Mouse (Mus musculus): ENCODE results near the gene Ric1.

Gene Ric1

GRCm38 (mm10) chr19:29604653-29605052, 82.6 kb downstream of the Ric1 start:
- DNase-seq (ENCODE audit: low read depth, low spot score), result no peak

GRCm38 (mm10) chr19:29607521-29607920, 85.4 kb downstream of the Ric1 start:
- DNase-seq (ENCODE audit: low read depth, low spot score), result no peak

- no peak for DNase-seq (ENCODE audit: low read depth, low spot score)
Measured at GRCm38 (mm10) chr19:29608212-29608611, 86.1 kb downstream of the Ric1 start.

- no peak for DNase-seq (ENCODE audit: low read depth, low spot score)
Measured at GRCm38 (mm10) chr19:29610907-29611306, 88.8 kb downstream of the Ric1 start.

- DNase-seq (ENCODE audit: low read depth, low spot score), result no peak
Measured at GRCm38 (mm10) chr19:29612102-29612501, 90.0 kb downstream of the Ric1 start.

GRCm38 (mm10) chr19:29641055-29641454, 119.0 kb downstream of the Ric1 start:
- DNase-seq (ENCODE audit: low read depth, low spot score), result peak; percentile 40

GRCm38 (mm10) chr19:29641510-29641909, 119.4 kb downstream of the Ric1 start:
- DNase-seq (ENCODE audit: low read depth, low spot score), result no peak

GRCm38 (mm10) chr19:29642211-29642610, 120.1 kb downstream of the Ric1 start:
- peak; percentile 22 for DNase-seq (ENCODE audit: low read depth, low spot score)

- DNase-seq (ENCODE audit: low read depth, low spot score), result no peak
Measured at GRCm38 (mm10) chr19:29643194-29643922, 121.3 kb downstream of the Ric1 start.

- DNase-seq (ENCODE audit: low read depth, low spot score), result peak; percentile 92
Measured at GRCm38 (mm10) chr19:29644747-29645146, 122.7 kb downstream of the Ric1 start.

GRCm38 (mm10) chr19:29647651-29648549, 125.8 kb downstream of the Ric1 start, which contains the start of gene Ermp1:
Gene Ermp1, minus strand, starts transcription at chr19:29648415.
- peak; percentile 90 for DNase-seq (ENCODE audit: low read depth, low spot score)

- DNase-seq (ENCODE audit: low read depth, low spot score), result no peak
Measured at GRCm38 (mm10) chr19:29648550-29648914, 126.5 kb downstream of the Ric1 start.

GRCm38 (mm10) chr19:29649683-29650082, 127.6 kb downstream of the Ric1 start:
- no peak for DNase-seq (ENCODE audit: low read depth, low spot score)

- DNase-seq (ENCODE audit: low read depth, low spot score), result peak; percentile 57
Measured at GRCm38 (mm10) chr19:29653768-29654265, 131.7 kb downstream of the Ric1 start.

GRCm38 (mm10) chr19:29655148-29655547, 133.1 kb downstream of the Ric1 start:
- DNase-seq (ENCODE audit: low read depth, low spot score), result peak; percentile 89

GRCm38 (mm10) chr19:29656029-29656428, 133.9 kb downstream of the Ric1 start:
- DNase-seq (ENCODE audit: low read depth, low spot score), result no peak

All from R1 (cell line).